Mouse (Mus musculus): ENCODE measurements at regions not wholly inside any gene's neighbourhood (a gene's known extent, or its start where the extent isn't known, plus 50 kb on each side); places are given as distances from the start of the nearest gene placed in this dataset.

DNA sequence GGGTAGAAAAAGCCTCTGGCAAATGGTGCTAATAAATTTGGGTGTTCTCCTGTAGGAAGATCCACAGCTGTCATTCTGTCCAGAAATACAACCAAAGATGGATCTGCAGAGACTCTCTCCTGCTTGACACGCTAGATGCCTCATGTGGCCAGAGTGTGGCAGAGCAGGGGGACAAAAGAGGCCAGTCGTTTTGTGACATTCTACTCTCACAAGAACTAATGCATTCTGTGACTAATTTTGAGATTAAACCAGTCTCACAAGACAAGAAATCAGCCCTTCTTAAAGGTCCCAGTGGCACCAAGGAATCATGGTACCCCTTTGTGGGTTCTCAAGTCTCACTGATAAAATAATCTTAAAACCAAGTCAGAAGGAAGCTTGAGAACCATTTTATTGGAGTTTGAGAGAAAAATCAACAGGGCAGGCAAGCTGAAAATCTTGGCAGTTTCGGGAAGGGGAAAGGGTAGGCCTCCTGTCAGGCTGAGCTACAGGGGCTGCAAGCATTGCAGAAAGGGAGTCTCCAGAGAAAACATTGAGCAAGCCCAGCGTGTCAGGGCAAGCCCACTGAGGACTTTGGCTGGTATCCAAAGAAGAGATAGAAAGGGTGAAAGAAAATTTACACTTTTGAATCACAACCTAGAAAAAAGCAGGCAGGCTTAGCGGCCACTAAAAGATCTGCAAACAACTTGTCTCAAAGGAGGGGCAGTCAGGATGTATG, 50.8 kb upstream of the C2cd4b start:
- Histone ChIP-seq H3K27ac (no peak overlapping the region), H3K36me3 (no peaks in the 10 kb centered on the region), H3K27me3 (ENCODE audit: insufficient read depth, poor library complexity, severe bottlenecking) (no peaks in the 10 kb centered on the region; the same call in 1 of the 2 replicates), H3K4me1 (replicated peaks) (no peaks in the 10 kb centered on the region), H3K4me3 (no peak overlapping the region), H3K9me3 (no peaks in the 10 kb centered on the region)
- 64% methylated on average over 5 of the region's 5 CpGs for WGBS
- no peak for DNase-seq (ENCODE audit: low spot score)

Data from hindbrain, embryonic 10.5 days (tissue).